Mouse (Mus musculus): ENCODE measurements around the gene Moap1. TPM values are rescaled to one million over a fixed set of nuclear protein-coding genes. Genes with fewer than 3 reads are reported as not detected.

The Moap1 gene
- polyA plus RNA-seq, 1 experiment from 2014 or later = 28.1 TPM

DNA sequence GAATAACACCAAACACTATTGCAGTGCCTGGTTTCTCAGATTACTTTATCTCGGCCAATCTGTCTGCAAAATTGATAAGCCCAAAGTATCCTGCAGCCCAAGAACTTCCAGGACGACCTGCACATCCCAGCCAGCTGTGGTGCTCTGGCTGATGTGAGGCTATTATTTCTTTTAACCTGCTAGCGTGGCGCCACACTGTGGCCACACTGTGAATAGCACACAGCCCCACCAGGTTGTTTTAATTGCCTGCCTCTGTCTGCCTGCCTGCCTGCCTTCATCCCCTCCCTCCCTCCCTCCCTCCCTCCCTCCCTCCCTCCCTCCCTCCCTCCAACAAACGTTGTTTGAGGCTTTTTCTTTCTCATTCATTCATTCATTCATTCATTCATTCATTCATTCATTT, 10.1 kb downstream of the Moap1 start:
- 14% methylated on average over 4 of the region's 5 CpGs for WGBS
- ATAC-seq (ENCODE audit: low FRiP score, low read depth) = no peak
- H3K4me2 ChIP-seq (replicated peaks) = no peak overlapping the region
- no peak overlapping the region for H3K27ac ChIP-seq
- no peaks in the 10 kb centered on the region for H3K27me3 ChIP-seq
- no peaks in the 10 kb centered on the region for H3K9me3 ChIP-seq
- no peak overlapping the region for H3K9ac ChIP-seq
- H3K36me3 ChIP-seq = no peaks in the 10 kb centered on the region
- H3K4me1 ChIP-seq = peaks cover 24% of the 10 kb centered on the region
- H3K4me3 ChIP-seq = no peak overlapping the region

DNA sequence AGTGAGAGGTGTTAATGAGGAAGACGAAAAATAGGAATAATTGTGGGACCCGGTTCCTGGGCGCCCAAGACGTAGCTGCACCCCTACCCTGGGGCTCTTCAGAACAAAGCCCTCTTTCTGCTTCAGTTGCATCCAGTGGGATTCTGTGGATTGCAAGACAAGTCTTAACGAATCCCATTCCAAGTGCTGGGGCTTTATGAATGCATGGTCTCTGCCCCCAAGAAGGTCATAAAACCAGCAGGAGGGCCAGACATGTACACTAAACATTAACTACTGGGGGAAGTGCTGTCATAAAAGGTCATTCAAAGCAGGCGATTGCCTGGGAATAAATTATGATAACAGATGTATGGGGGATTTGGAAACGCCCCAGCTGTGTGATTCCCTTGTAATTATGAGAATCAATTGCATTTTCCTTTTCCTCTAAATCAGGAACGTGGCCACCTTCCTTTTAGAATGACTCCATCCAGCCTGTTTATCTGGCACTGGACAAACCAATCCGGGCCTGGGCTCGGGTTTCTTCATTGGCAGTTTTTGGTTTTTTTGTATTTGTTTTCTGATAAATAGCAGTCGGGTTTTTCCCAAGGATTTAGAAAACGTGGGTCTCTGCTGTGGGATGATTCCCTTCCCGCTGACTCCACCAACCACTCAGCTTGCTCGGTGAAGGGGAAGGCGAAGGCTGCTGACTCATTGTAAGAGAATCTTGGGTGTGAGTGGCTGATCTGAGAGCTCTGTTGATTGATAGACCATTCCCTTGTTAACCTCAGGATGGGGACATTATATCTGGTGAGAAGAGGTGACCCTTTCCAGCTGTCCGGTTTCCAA, 12.5 kb downstream of the Moap1 start:
- peak overlapping the region; percentile 34 for H3K4me3 ChIP-seq
- H3K27me3 ChIP-seq = no peaks in the 10 kb centered on the region
- no peaks in the 10 kb centered on the region for H3K36me3 ChIP-seq
- no peaks in the 10 kb centered on the region for H3K9me3 ChIP-seq
- H3K9ac ChIP-seq = no peak overlapping the region
- peak overlapping the region; percentile 93 for H3K27ac ChIP-seq
- H3K4me2 ChIP-seq (replicated peaks) = peak overlapping the region; percentile 59
- 15% methylated on average over 16 of the region's 16 CpGs for WGBS
- peaks cover 24% of the 10 kb centered on the region for H3K4me1 ChIP-seq
- peak; percentile 61 for ATAC-seq (ENCODE audit: low FRiP score, low read depth)

DNA sequence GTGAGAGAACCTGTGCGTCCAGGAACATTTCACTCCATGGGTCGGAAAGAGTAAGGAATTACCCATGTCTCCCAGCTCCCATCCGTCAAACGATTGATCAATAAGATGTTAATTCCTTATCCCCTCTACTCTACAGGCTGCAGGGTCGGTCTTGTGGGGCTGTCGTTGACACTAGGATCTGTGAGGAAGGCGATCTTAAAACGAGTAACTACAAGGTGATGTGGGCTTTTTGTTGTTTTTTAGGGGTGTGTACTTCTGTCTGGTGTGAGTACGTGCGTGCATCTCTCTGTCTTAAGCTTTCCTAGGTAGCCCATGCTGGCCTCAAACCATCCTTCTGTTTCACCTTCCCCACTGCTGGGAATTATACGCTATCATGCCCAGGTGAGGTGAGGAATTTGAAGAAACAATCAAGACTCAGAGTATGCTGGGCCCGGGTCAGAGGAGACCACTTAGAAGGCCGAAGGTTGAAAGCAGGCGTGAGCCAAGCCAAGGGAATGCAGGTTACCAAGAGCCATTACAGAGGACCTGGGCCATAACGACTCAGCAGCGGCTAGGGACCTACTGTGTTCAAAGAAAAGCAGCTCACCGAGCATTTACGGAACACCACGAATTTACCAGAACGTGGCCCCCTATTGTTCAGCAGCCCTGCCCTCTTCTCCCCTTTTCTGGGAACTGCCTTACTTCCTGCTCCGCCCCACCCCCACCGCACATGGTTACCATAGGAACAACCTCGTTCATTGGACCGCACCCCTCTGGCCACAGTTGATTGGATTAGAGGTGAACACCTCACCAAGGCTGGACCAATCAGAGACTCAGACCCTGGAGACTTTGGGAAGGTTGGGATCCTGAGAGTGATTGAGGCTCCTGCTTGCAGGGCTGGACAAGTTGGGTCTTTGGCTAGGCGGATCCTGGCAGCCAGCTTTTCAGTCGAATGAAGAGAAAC, 13.3 kb downstream of the Moap1 start:
- Histone ChIP-seq H3K4me3 (peak overlapping the region; percentile 34), H3K27me3 (no peaks in the 10 kb centered on the region), H3K27ac (peak overlapping the region; percentile 93), H3K4me1 (peaks cover 24% of the 10 kb centered on the region), H3K36me3 (no peaks in the 10 kb centered on the region), H3K9ac (peak overlapping the region; percentile 54; the same call in 1 of the 2 replicates), H3K9me3 (no peaks in the 10 kb centered on the region), H3K4me2 (replicated peaks) (peak overlapping the region; percentile 59)
- peak; percentile 97 for ATAC-seq (ENCODE audit: low FRiP score, low read depth)
- 27% methylated on average over 26 of the region's 26 CpGs for WGBS

DNA sequence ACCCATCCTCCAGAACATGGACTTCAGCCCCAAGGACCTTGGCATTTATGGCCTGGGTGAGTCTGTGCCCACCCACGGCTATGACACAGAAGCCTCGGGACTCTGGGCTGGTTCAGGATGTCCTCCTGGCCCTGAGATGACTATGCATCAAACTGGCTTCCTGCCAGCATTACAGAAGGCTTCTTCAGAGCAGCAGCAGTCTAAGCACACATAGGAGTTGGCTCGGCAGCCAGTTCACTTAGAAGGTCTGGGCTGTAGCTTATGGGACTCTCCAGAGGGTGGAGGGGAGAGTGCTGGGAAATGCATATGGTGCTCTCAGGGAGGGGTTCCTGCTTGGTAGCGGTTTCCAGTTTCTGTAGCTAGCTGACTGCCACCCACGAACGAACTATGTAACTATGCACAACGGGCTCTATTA, 17.7 kb downstream of the Moap1 start:
- no peak for ATAC-seq (ENCODE audit: low FRiP score, low read depth)

DNA sequence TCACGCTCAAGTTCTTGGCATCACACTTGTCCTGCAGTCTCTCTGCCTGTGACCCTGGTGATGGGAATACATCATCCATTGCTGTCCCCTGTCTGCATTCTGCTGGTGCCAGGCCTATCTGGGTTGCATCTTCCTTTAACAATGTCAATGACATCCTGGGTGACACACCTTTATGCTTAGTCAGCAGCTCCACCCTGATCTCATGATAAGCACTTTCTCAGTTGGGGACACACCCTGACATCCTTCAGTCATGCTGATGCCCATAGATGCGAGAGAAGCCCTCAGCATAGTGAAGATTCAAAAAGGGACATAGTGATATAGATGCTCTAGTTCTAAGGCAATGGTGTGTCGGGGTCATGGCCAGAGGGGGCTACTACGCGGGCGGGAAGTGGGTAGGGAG, 18.3 kb downstream of the Moap1 start:
- Histone ChIP-seq H3K27me3 (no peaks in the 10 kb centered on the region), H3K9ac (no peak overlapping the region), H3K36me3 (no peaks in the 10 kb centered on the region), H3K9me3 (no peaks in the 10 kb centered on the region), H3K4me1 (peaks cover 10% of the 10 kb centered on the region), H3K4me2 (replicated peaks) (no peak overlapping the region), H3K4me3 (no peak overlapping the region), H3K27ac (no peak overlapping the region)
- WGBS = 90% methylated on average over 6 of the region's 6 CpGs
- ATAC-seq (ENCODE audit: low FRiP score, low read depth) = no peak

More for the DNA sequence above, 17.7 kb downstream of the Moap1 start:
- Histone ChIP-seq H3K4me3 (no peak overlapping the region), H3K27ac (no peak overlapping the region), H3K9ac (no peak overlapping the region), H3K4me2 (replicated peaks) (no peak overlapping the region), H3K36me3 (no peaks in the 10 kb centered on the region), H3K27me3 (no peaks in the 10 kb centered on the region), H3K9me3 (no peaks in the 10 kb centered on the region), H3K4me1 (peaks cover 15% of the 10 kb centered on the region)
- 68% methylated on average over 7 of the region's 7 CpGs for WGBS

DNA sequence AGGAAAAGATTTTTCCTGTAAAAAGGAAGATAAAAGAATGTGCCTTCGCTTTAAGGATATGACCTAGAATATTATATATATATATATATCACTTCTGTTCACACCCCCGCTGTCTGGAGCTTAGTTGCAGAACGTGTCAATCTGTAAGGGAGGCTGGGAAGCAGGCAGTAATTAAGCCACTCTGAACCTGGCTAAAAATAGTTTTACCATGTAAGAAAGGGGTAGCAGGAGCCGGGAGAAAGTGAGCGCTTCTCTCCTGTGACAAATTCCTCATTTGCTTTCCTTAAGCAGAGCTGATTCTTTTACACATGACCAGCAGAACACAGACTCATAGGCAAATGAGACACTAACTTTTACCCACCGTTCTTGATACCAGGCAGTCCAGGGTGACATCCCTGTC, 19.6 kb downstream of the Moap1 start:
- no peaks in the 10 kb centered on the region for H3K27me3 ChIP-seq
- H3K9ac ChIP-seq = no peak overlapping the region
- H3K4me2 ChIP-seq (replicated peaks) = no peak overlapping the region
- 49% methylated on average over 6 of the region's 6 CpGs for WGBS
- peaks cover 14% of the 10 kb centered on the region for H3K4me1 ChIP-seq
- H3K27ac ChIP-seq = no peak overlapping the region
- no peak overlapping the region for H3K4me3 ChIP-seq
- no peaks in the 10 kb centered on the region for H3K9me3 ChIP-seq
- ATAC-seq (ENCODE audit: low FRiP score, low read depth) = no peak
- no peaks in the 10 kb centered on the region for H3K36me3 ChIP-seq

DNA sequence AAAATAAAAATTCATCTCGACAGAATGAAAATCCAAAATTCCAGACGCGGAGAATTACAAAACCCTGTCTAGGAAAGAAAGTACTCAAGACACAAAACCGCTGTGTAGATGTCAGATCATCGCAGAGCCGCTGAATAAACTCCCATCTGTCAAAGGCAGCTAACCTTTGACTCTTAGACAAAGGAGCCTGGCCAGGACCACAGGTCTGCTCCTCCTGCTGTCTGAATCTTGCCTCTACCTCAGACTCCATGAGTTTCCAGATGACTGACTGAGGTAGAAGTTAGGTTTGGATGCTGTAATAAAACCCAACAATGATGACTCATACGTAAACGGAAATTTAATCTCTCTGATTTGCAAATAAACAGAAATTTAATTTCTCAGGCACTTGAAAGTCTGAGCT, 20.5 kb downstream of the Moap1 start:
- H3K27ac ChIP-seq = no peak overlapping the region
- H3K4me1 ChIP-seq = peaks cover 14% of the 10 kb centered on the region
- H3K9me3 ChIP-seq = no peaks in the 10 kb centered on the region
- H3K36me3 ChIP-seq = no peaks in the 10 kb centered on the region
- no peak for ATAC-seq (ENCODE audit: low FRiP score, low read depth)
- H3K9ac ChIP-seq = no peak overlapping the region
- no peak overlapping the region for H3K4me2 ChIP-seq (replicated peaks)
- 76% methylated on average over 8 of the region's 8 CpGs for WGBS
- H3K27me3 ChIP-seq = no peaks in the 10 kb centered on the region
- H3K4me3 ChIP-seq = no peak overlapping the region

DNA sequence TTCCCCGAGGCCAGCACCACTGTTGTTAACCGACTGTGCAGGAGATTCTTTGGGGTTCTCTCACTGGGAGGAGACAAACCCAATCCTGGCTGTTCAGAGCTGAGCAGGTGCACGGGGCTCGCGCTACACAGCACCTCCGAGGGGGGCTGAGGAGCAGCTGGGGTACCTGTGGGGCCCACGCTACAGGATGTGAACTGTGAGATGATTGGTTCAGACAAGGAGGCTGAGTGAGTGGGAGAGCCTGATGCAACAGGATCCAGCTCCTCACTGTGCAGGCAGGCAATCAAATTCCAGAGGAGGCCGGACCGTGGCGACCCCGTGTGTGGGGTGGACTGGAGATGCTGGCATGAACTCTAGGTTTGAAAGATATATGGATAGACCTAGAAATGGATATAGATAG, 21.0 kb downstream of the Moap1 start:
- H3K27me3 ChIP-seq = no peaks in the 10 kb centered on the region
- peaks cover 14% of the 10 kb centered on the region for H3K4me1 ChIP-seq
- no peaks in the 10 kb centered on the region for H3K36me3 ChIP-seq
- no peak overlapping the region for H3K4me2 ChIP-seq (replicated peaks)
- WGBS = 59% methylated on average over 11 of the region's 11 CpGs
- no peaks in the 10 kb centered on the region for H3K9me3 ChIP-seq
- no peak for ATAC-seq (ENCODE audit: low FRiP score, low read depth)
- H3K4me3 ChIP-seq = no peak overlapping the region
- H3K9ac ChIP-seq = no peak overlapping the region
- no peak overlapping the region for H3K27ac ChIP-seq

DNA sequence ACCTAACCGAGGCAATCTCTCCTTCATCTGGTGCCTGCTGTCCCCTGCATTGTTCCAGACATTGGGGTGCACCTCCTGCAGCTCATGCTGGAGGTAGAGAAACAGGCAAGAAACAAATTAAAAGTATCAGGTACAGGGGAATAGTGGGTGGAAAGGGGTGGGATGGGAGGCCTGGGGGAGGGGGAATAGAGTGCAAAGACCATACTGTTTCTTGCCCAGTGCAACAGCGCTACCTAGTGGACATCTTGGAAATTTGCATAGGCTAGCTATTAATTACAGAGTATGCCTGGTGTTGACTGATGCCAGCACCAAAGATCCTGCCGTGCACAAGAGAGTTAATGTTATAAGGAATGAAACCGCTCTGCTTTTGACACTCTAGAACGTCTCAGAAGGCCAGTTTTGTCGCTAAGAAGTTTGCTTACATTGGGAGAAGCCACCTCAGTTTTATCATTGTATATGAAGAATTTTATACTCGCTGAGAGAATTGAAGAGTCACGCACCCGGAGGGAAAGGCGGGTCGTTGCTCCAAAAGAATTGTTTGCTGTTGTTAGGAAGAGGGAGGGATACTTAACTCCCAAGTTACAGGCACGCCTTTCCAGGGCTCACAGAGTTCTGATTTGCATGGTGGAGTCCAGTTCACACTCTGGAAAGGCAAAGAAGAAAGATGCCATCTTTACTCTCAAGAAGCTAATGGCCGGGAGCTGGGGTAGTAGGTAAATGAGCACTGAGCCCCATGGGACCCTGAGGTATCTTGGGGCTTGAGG, 23.7 kb downstream of the Moap1 start:
- Histone ChIP-seq H3K4me3 (no peak overlapping the region), H3K9me3 (no peaks in the 10 kb centered on the region), H3K27me3 (no peaks in the 10 kb centered on the region), H3K9ac (no peak overlapping the region), H3K36me3 (no peaks in the 10 kb centered on the region), H3K27ac (no peak overlapping the region), H3K4me1 (peaks cover 14% of the 10 kb centered on the region), H3K4me2 (replicated peaks) (peak overlapping the region; percentile 47)
- WGBS = 29% methylated on average over 13 of the region's 13 CpGs
- ATAC-seq (ENCODE audit: low FRiP score, low read depth) = peak; percentile 68; the same call in 1 of the 2 replicates

DNA sequence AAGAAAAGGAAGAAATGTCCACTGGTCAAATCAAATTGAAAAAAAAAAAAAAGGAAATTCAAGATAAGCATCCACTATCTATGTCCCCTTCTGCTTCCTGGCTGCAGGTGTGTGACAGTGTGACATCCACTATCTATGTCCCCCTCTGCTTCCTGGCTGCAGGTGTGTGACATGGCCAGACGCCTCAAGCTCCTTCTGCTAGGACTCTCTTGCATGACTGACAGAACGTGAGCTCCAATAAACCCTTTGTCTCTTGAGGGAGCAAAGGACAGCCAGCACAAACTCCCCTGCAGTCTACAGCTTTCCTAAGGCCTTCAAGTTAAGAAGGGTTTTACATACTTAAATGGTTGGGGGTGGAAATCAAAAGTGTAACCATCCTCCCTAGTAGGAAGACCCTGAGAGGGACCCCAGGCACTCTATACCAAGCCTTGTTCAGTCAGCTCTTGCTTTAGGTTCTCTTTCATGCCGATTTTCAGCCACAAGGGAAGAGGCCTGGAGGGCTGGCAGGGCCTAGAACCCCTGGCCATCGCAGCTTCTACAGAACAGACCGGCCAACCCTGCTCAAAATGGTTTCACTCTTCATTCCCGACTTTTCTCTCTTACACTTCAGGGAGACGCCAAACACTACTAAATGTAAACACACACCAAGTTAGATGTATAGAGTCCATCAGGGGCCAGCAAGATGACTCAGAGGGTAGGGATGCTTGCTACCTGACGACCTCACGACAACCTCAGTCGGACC, 28.6 kb downstream of the Moap1 start:
- no peaks in the 10 kb centered on the region for H3K9me3 ChIP-seq
- H3K27me3 ChIP-seq = no peaks in the 10 kb centered on the region
- no peak for ATAC-seq (ENCODE audit: low FRiP score, low read depth)
- H3K9ac ChIP-seq = no peak overlapping the region
- H3K4me2 ChIP-seq (replicated peaks) = no peak overlapping the region
- no peaks in the 10 kb centered on the region for H3K36me3 ChIP-seq
- H3K27ac ChIP-seq = no peak overlapping the region
- peaks cover 34% of the 10 kb centered on the region for H3K4me1 ChIP-seq
- WGBS = 84% methylated on average over 10 of the region's 10 CpGs
- H3K4me3 ChIP-seq = no peak overlapping the region

DNA sequence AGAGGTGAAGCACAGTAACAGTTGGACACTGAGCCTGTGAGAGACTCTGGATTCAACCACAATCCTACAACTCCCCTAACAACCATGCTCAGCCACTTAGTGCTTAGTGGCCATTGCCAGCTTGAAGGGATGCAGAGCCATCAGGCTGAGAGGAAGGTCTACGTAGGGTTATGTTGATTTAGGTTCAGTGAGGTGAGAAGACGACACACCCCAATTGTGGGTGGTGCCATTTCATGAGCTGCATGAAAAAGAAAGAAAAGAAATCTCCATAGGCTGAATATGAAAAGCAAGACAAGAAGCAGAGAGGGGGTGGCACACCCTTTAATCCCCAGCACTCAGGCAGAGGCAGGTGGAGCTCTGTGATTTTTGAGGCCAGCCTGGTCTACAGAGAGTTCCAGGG, 29.3 kb downstream of the Moap1 start:
- peaks cover 31% of the 10 kb centered on the region for H3K4me1 ChIP-seq
- no peak overlapping the region for H3K27ac ChIP-seq
- ATAC-seq (ENCODE audit: low FRiP score, low read depth) = no peak
- H3K4me3 ChIP-seq = no peak overlapping the region
- no peaks in the 10 kb centered on the region for H3K36me3 ChIP-seq
- no peak overlapping the region for H3K9ac ChIP-seq
- H3K4me2 ChIP-seq (replicated peaks) = no peak overlapping the region
- WGBS = 78% methylated on average over 2 of the region's 2 CpGs
- H3K9me3 ChIP-seq = no peaks in the 10 kb centered on the region
- H3K27me3 ChIP-seq = no peaks in the 10 kb centered on the region

Measured in limb, embryonic 13.5 days (tissue).